In the genomic region with DNA sequence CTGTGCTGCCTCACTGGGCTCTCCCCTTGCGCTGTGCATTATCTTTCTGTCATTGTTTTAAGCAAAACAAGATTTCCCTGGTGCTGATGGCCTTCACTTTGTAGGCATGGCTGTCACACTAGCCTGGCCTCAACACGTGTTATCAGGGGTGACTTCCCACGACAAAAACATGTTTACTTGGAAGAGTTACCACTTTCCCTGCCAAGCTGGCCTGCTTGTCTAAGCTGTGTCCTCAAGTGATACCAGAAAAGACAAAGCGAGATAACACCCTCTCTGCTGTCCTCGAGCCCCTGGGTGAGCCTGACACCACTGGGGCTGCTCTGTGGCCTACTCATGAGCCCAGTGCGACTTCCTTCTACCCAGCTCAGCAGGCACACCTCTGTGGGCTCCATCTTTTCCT, we compare ENCODE assay signal across 12 mouse cellular contexts.
A peak's percentile ranks its signal among the peaks of the same experiment; 100 is the strongest.
DNase-seq lines count a peak whose midpoint lies in the region; ATAC-seq and TF ChIP-seq lines count a peak whose summit lies in the region.
"Had no signal": no experiment of that assay in that cellular context is flagged by ENCODE, and none has a peak within 500 bp of the region (broad histone marks: within the 10 kb centered on the region; RNA-seq: fewer than 3 reads in every experiment).

No protein-coding gene starts in this region.

- peaks cover 51% of the 10 kb centered on the region for H3K36me3 ChIP-seq in heart, postnatal 0 days (replicated peaks; ENCODE audit: control insufficient read depth, insufficient read depth, low read length)
- peaks cover 88% of the 10 kb centered on the region for H3K36me3 ChIP-seq in liver, postnatal 0 days (replicated peaks; ENCODE audit: insufficient read depth, low read length)
- H3K36me3 ChIP-seq in hindbrain, embryonic 12.5 days = peaks cover 22% of the 10 kb centered on the region

- TF ChIP-seq EP300 in heart, postnatal 0 days (IDR thresholded peaks at IDR 0.05; ENCODE audit: low read depth) = 0 out of 2 replicates have a peak, but pooled peaks have one; percentile 57
- TF ChIP-seq EP300 in liver, postnatal 0 days (IDR thresholded peaks at IDR 0.05; ENCODE audit: low read depth) = peak; percentile 69

- H3K9ac ChIP-seq in heart, postnatal 0 days (replicated peaks; ENCODE audit: low read depth, low read length) = no peak overlapping the region
- H3K9ac ChIP-seq in liver, postnatal 0 days (replicated peaks) = no peak overlapping the region
- no peak overlapping the region for H3K9ac ChIP-seq in hindbrain, embryonic 12.5 days
- H3K9ac ChIP-seq: hindbrain, embryonic 15.5 days had no signal

- peak; percentile 76 for ATAC-seq in heart, postnatal 0 days (ENCODE audit: insufficient read depth, low read depth)
- peak; percentile 67 for ATAC-seq in liver, postnatal 0 days
- ATAC-seq in hindbrain, embryonic 12.5 days (ENCODE audit: low FRiP score) = no peak

- peaks cover 17% of the 10 kb centered on the region for H3K4me1 ChIP-seq in heart, postnatal 0 days (ENCODE audit: control insufficient read depth, insufficient read depth)
- H3K4me1 ChIP-seq in liver, postnatal 0 days (ENCODE audit: insufficient read depth) = 0 out of 2 replicates have a peak, but pooled peaks cover 4% of the 10 kb centered on the region
- no peaks in the 10 kb centered on the region for H3K4me1 ChIP-seq in hindbrain, embryonic 12.5 days
- H3K4me1 ChIP-seq: hindbrain, embryonic 15.5 days had no signal

- H3K27me3 ChIP-seq in heart, postnatal 0 days (ENCODE audit: control insufficient read depth, insufficient read depth, low read length) = no peaks in the 10 kb centered on the region
- no peaks in the 10 kb centered on the region for H3K27me3 ChIP-seq in liver, postnatal 0 days (ENCODE audit: insufficient read depth, low read length)
- no peaks in the 10 kb centered on the region for H3K27me3 ChIP-seq in hindbrain, embryonic 12.5 days
- H3K27me3 ChIP-seq: hindbrain, embryonic 15.5 days had no signal

- H3K9me3 ChIP-seq in heart, postnatal 0 days (replicated peaks; ENCODE audit: control insufficient read depth, low read length) = no peaks in the 10 kb centered on the region
- H3K9me3 ChIP-seq in liver, postnatal 0 days (ENCODE audit: low read length) = no peaks in the 10 kb centered on the region
- H3K9me3 ChIP-seq in hindbrain, embryonic 12.5 days (replicated peaks) = no peaks in the 10 kb centered on the region
- H3K9me3 ChIP-seq: hindbrain, embryonic 15.5 days had no signal

- peak; percentile 46 for DNase-seq in lung, postnatal 25 days (ENCODE audit: low spot score)
- DNase-seq in lung, postnatal 4 days = no peak
- DNase-seq in c-Kit-positive CD71-positive TER-119-positive erythroid progenitor cells, embryonic 14.5 days (ENCODE audit: low spot score) = peak; percentile 44
- peak; percentile 25 for DNase-seq in heart, postnatal 0 days (ENCODE audit: low spot score)
- DNase-seq in liver, postnatal 0 days = no peak
- no peak for DNase-seq in adrenal gland, postnatal 14 days
- DNase-seq in kidney, adult 8-10 months = no peak
- DNase-seq: B cell, adult 2 months; kidney, postnatal 25 days had no signal

- no peak for TF ChIP-seq CTCF in heart, postnatal 0 days (IDR thresholded peaks at IDR 0.05; ENCODE audit: low read depth)
- no peak for TF ChIP-seq CTCF in liver, postnatal 0 days (IDR thresholded peaks at IDR 0.05; ENCODE audit: low read depth)

- peak overlapping the region; percentile 53 for H3K27ac ChIP-seq in heart, postnatal 0 days (ENCODE audit: low read depth)
- 0 out of 2 replicates have a peak overlapping the region, but pooled peaks have one; percentile 1 for H3K27ac ChIP-seq in liver, postnatal 0 days (ENCODE audit: low read depth)
- H3K27ac ChIP-seq in hindbrain, embryonic 12.5 days = no peak overlapping the region
- H3K27ac ChIP-seq: hindbrain, embryonic 15.5 days; stomach, postnatal 0 days had no signal

- no peak overlapping the region for H3K4me2 ChIP-seq in heart, postnatal 0 days (ENCODE audit: low read depth, low read length)
- H3K4me2 ChIP-seq in liver, postnatal 0 days (ENCODE audit: low read depth, low read length) = no peak overlapping the region
- H3K4me2 ChIP-seq in hindbrain, embryonic 12.5 days (replicated peaks) = no peak overlapping the region
- H3K4me2 ChIP-seq: hindbrain, embryonic 15.5 days had no signal

- 13% methylated on average over 6 of the region's 6 CpGs for WGBS in heart, postnatal 0 days
- 42% methylated on average over 6 of the region's 6 CpGs for WGBS in liver, postnatal 0 days (ENCODE audit: insufficient replicate concordance)
- 82% methylated on average over 6 of the region's 6 CpGs for WGBS in hindbrain, embryonic 12.5 days

- H3K4me3 ChIP-seq in heart, postnatal 0 days (ENCODE audit: low read depth, low read length) = no peak overlapping the region
- H3K4me3 ChIP-seq in liver, postnatal 0 days (ENCODE audit: low read depth, low read length) = no peak overlapping the region
- no peak overlapping the region for H3K4me3 ChIP-seq in hindbrain, embryonic 12.5 days
- H3K4me3 ChIP-seq: hindbrain, embryonic 15.5 days had no signal

Comparison
In these comparisons a context has a peak if more than half of its experiments do, and no peak if none do; other contexts are left out.
1. DNase-seq: peak in lung, postnatal 25 days (single experiment), c-Kit-positive CD71-positive TER-119-positive erythroid progenitor cells, embryonic 14.5 days (single experiment) and heart, postnatal 0 days (single experiment); none in lung, postnatal 4 days (0 of 2), liver, postnatal 0 days (single experiment), adrenal gland, postnatal 14 days (single experiment) and kidney, adult 8-10 months (0 of 2).